Mouse (Mus musculus) embryo, embryonic 10.5 days (tissue): ENCODE measurements around the gene Gabpb2.
A peak's percentile ranks its signal among the peaks of the same experiment; 100 is the strongest.

Source experiments
- DNase-seq: peaks from one replicate; pipeline ENCODE4 v3.0.0-alpha.2; 2015; ENCODE audit warnings: low spot score

The Gabpb2 gene

GRCm38 (mm10) chr3:95217255-95218134, at the start of gene Gabpb2:
Gene Gabpb2, minus strand, starts transcription at chr3:95217916.
- peak; percentile 95 for DNase-seq

- no peak for DNase-seq
Measured at GRCm38 (mm10) chr3:95266052-95266451, 48.3 kb upstream of the Gabpb2 start.

- DNase-seq = no peak
Measured at GRCm38 (mm10) chr3:95264724-95265123, 47.0 kb upstream of the Gabpb2 start.

- DNase-seq = peak; percentile 88
Measured at GRCm38 (mm10) chr3:95263089-95263739, 45.5 kb upstream of the Gabpb2 start.

GRCm38 (mm10) chr3:95261975-95262374, 44.3 kb upstream of the Gabpb2 start:
- no peak for DNase-seq

- no peak for DNase-seq
Measured at GRCm38 (mm10) chr3:95256931-95257330, 39.2 kb upstream of the Gabpb2 start.

GRCm38 (mm10) chr3:95250783-95251424, 33.2 kb upstream of the Gabpb2 start, which contains the start of gene Bnipl:
Gene Bnipl, minus strand, starts transcription at chr3:95251193.
- DNase-seq = no peak

GRCm38 (mm10) chr3:95250361-95250760, 32.6 kb upstream of the Gabpb2 start:
- no peak for DNase-seq

- DNase-seq = no peak
Measured at GRCm38 (mm10) chr3:95247660-95248336, 30.1 kb upstream of the Gabpb2 start.

- DNase-seq = no peak
Measured at GRCm38 (mm10) chr3:95246465-95247231, 28.9 kb upstream of the Gabpb2 start.

GRCm38 (mm10) chr3:95243086-95243485, 25.4 kb upstream of the Gabpb2 start:
- DNase-seq = no peak

- no peak for DNase-seq
Measured at GRCm38 (mm10) chr3:95241498-95241897, 23.8 kb upstream of the Gabpb2 start, which contains the start of gene Gm128. Gene Gm128, minus strand, starts transcription at chr3:95241598.

- no peak for DNase-seq
Measured at GRCm38 (mm10) chr3:95240900-95241299, 23.2 kb upstream of the Gabpb2 start.

- DNase-seq = no peak
Measured at GRCm38 (mm10) chr3:95239971-95240370, 22.3 kb upstream of the Gabpb2 start.

GRCm38 (mm10) chr3:95239022-95239421, 21.3 kb upstream of the Gabpb2 start:
- DNase-seq = no peak

GRCm38 (mm10) chr3:95237541-95238099, 19.9 kb upstream of the Gabpb2 start:
- DNase-seq = no peak

GRCm38 (mm10) chr3:95235386-95236301, 17.9 kb upstream of the Gabpb2 start:
- DNase-seq = peak; percentile 31

GRCm38 (mm10) chr3:95233303-95233980, 15.7 kb upstream of the Gabpb2 start:
- DNase-seq = no peak

GRCm38 (mm10) chr3:95232771-95233170, 15.1 kb upstream of the Gabpb2 start:
- no peak for DNase-seq
